Mouse (Mus musculus) right cerebral cortex, adult 18-20 months (tissue): Measurements from ENCODE around the gene Cabs1.

Source experiments
- DNase-seq: peaks from one replicate; pipeline ENCODE4 v3.0.0; 2022; ENCODE audit warnings: mixed read lengths

Cabs1 gene

GRCm38 (mm10) chr5:87979139-87979538 is at the start of gene Cabs1:
Gene Cabs1, plus strand, starts transcription at chr5:87979439.
- DNase-seq = no peak

- DNase-seq = no peak
Measured at GRCm38 (mm10) chr5:87931603-87932002, 47.6 kb upstream of the Cabs1 start.

- DNase-seq = no peak
Measured at GRCm38 (mm10) chr5:87940752-87941151, 38.5 kb upstream of the Cabs1 start.

- no peak for DNase-seq
Measured at GRCm38 (mm10) chr5:87942515-87942914, 36.7 kb upstream of the Cabs1 start.

DNA sequence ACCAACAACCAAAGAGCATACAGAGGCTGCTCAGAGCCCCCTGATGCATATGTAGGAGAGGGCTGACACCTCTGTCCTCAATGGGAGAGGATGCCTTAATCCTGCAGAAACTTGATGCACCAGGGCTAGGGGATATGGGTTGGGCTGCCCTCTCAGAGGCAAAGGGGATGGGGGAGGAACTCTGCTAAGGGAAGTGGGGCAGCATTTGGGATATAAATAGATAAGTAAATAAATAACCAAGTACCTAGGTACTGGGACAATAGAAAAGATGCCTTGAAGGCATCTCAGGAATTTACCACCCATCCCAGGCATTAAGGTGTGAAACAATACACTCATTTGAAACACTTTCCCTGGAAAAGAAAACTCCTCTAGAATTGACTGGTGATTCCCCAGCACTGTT is 27.4 kb upstream of the Cabs1 start:
- no peak for DNase-seq

DNA sequence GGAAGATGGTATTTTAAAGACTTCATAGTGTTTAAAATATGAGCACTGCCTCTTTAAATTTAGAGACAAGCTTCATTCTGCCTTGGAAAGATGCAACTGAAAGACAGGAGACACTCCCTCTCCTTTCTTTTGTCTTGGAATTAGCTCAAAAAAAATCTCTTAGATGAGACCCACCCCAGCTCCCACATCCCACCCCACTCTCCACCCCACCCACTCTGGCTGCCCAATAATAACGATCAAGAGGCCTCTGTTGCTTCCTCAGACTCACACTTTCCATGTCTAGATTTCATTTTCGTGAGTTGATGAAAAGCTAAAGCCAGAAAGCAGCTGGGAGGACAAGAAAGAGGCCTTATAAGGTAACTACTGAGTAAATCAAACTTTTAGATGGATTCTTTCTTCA is 10.0 kb upstream of the Cabs1 start, which contains the start of the genes 2310003L06Rik and Gm28434:
Gene 2310003L06Rik (plus strand): TSS at position 259 of the 400 bp plus-strand sequence.
Gene Gm28434 (plus strand): TSS at position 317 of the 400 bp plus-strand sequence.
- DNase-seq = no peak

DNA sequence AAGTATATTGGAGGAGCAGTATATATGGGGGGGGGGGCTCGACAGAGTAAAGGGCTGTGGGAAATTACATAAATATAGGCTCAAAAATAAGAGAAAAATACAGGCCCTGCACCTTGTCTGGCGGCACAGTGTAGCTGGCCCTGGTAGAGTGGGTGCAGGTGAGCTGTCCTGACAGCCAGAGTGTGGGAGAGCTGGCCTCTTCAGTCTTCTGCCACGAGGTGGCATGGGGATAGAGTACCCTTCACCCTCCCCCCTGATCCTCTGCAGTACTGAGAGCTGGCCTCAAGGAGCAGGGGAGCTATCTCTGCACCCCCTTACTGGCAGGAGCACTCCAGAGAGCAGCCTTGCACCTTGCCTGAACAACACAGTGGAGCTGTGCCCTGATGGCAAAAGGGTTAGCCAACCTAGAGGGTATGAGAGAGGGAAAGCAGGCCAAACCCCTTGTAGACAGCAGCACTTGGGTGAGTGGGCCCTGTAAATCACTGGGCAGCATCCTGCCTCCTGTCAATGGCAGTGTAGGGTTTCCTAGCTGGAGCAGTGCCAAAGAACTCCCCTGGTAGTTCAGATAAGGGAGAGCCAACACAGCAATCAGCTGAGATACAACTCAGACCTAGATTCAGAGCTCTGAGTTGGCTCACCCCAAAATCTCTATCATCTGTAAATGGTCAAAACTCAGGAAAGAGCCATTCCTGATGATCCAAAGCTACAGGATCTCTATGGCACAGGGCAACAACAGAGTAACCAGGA is 3.4 kb downstream of the Cabs1 start:
- no peak for DNase-seq

DNA sequence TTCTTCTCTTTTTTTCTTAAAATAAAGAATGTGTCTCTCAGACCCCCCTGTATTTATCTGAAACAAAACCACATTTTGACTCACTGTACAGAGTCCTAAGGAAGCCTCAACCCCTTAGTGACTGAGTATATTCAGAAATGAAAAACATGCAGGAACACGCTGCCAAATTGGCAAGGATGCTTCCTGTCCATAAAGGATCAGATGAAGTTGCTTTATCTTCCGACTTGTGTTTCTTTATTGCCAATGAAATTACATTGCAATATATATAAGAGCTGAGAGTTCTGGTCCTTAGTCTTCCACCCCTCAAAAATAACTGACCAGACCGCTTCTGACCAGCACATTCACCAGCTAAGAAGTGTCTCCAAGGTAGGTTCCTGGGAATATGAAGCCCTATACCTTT is 23.0 kb downstream of the Cabs1 start, which contains the start of gene Smr3a:
Gene Smr3a (plus strand): TSS at position 301 of the 400 bp plus-strand sequence.
- no peak for DNase-seq

DNA sequence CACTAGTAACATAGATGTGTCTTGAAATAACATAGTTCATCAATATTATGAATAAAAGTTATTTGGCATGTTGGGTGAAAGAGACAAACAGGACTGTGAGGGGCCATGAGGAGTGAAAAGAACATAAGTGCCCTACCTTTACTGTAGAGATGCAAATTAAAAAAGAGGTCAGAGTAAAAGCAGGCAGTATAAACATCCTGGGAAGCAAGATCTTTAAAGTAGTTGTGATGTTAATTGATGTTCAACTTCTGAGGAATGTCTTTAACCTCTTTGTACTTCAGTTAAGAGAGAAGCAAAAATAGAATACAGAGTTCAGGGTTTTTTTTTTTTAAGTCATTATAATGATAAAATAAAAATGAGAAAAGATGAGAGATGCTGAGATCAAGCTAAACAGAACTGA is 26.0 kb downstream of the Cabs1 start:
- no peak for DNase-seq
